Mouse (Mus musculus): ENCODE results near the gene Ltbp4. TPM values are rescaled to one million over a fixed set of nuclear protein-coding genes. Genes with fewer than 3 reads are reported as not detected.
A peak's percentile ranks its signal among the peaks of the same experiment; 100 is the strongest.

The Ltbp4 gene
- total RNA-seq, 1 experiment from 2014 or later = not detected

- ATAC-seq (replicated peaks; ENCODE audit: insufficient number of reproducible peaks, low FRiP score, low TSS enrichment, poor library complexity, severe bottlenecking) = no peak
These were observed 28.5 kb downstream of the Ltbp4 start for GRCm38 (mm10) chr7:27308821-27309549.

GRCm38 (mm10) chr7:27307551-27307950, 29.9 kb downstream of the Ltbp4 start:
- ATAC-seq (replicated peaks; ENCODE audit: insufficient number of reproducible peaks, low FRiP score, low TSS enrichment, poor library complexity, severe bottlenecking) = no peak

GRCm38 (mm10) chr7:27306161-27307160, 31.0 kb downstream of the Ltbp4 start:
- ATAC-seq (replicated peaks; ENCODE audit: insufficient number of reproducible peaks, low FRiP score, low TSS enrichment, poor library complexity, severe bottlenecking) = no peak

GRCm38 (mm10) chr7:27305091-27305730, 32.3 kb downstream of the Ltbp4 start:
- no peak for ATAC-seq (replicated peaks; ENCODE audit: insufficient number of reproducible peaks, low FRiP score, low TSS enrichment, poor library complexity, severe bottlenecking)

GRCm38 (mm10) chr7:27302172-27302571, 35.3 kb downstream of the Ltbp4 start:
- ATAC-seq (replicated peaks; ENCODE audit: insufficient number of reproducible peaks, low FRiP score, low TSS enrichment, poor library complexity, severe bottlenecking) = peak; percentile 68; the same call in 1 of the 2 replicates

GRCm38 (mm10) chr7:27300801-27301200, 36.7 kb downstream of the Ltbp4 start:
- ATAC-seq (replicated peaks; ENCODE audit: insufficient number of reproducible peaks, low FRiP score, low TSS enrichment, poor library complexity, severe bottlenecking) = no peak

- no peak for ATAC-seq (replicated peaks; ENCODE audit: insufficient number of reproducible peaks, low FRiP score, low TSS enrichment, poor library complexity, severe bottlenecking)
These were observed 37.1 kb downstream of the Ltbp4 start for GRCm38 (mm10) chr7:27300351-27300750.

- no peak for ATAC-seq (replicated peaks; ENCODE audit: insufficient number of reproducible peaks, low FRiP score, low TSS enrichment, poor library complexity, severe bottlenecking)
These were observed 38.7 kb downstream of the Ltbp4 start for GRCm38 (mm10) chr7:27298816-27299215.

GRCm38 (mm10) chr7:27298033-27298610, 39.4 kb downstream of the Ltbp4 start:
- ATAC-seq (replicated peaks; ENCODE audit: insufficient number of reproducible peaks, low FRiP score, low TSS enrichment, poor library complexity, severe bottlenecking) = no peak

- no peak for ATAC-seq (replicated peaks; ENCODE audit: insufficient number of reproducible peaks, low FRiP score, low TSS enrichment, poor library complexity, severe bottlenecking)
These were observed 41.0 kb downstream of the Ltbp4 start for GRCm38 (mm10) chr7:27296518-27296917.

- ATAC-seq (replicated peaks; ENCODE audit: insufficient number of reproducible peaks, low FRiP score, low TSS enrichment, poor library complexity, severe bottlenecking) = no peak
These were observed 41.5 kb downstream of the Ltbp4 start for GRCm38 (mm10) chr7:27295956-27296355.

- no peak for ATAC-seq (replicated peaks; ENCODE audit: insufficient number of reproducible peaks, low FRiP score, low TSS enrichment, poor library complexity, severe bottlenecking)
These were observed 45.6 kb downstream of the Ltbp4 start for GRCm38 (mm10) chr7:27291795-27292466.

GRCm38 (mm10) chr7:27290555-27290954, 46.9 kb downstream of the Ltbp4 start:
- ATAC-seq (replicated peaks; ENCODE audit: insufficient number of reproducible peaks, low FRiP score, low TSS enrichment, poor library complexity, severe bottlenecking) = no peak

GRCm38 (mm10) chr7:27288732-27289131, 48.8 kb downstream of the Ltbp4 start:
- no peak for ATAC-seq (replicated peaks; ENCODE audit: insufficient number of reproducible peaks, low FRiP score, low TSS enrichment, poor library complexity, severe bottlenecking)

- ATAC-seq (replicated peaks; ENCODE audit: insufficient number of reproducible peaks, low FRiP score, low TSS enrichment, poor library complexity, severe bottlenecking) = no peak
These were observed 51.8 kb downstream of the Ltbp4 start for GRCm38 (mm10) chr7:27285698-27286066.

GRCm38 (mm10) chr7:27284865-27285697, 52.4 kb downstream of the Ltbp4 start:
- ATAC-seq (replicated peaks; ENCODE audit: insufficient number of reproducible peaks, low FRiP score, low TSS enrichment, poor library complexity, severe bottlenecking) = 0 out of 2 replicates have a peak, but pooled peaks have one; percentile 37

GRCm38 (mm10) chr7:27282225-27282624, 55.3 kb downstream of the Ltbp4 start:
- ATAC-seq (replicated peaks; ENCODE audit: insufficient number of reproducible peaks, low FRiP score, low TSS enrichment, poor library complexity, severe bottlenecking) = no peak

Data from monocyte, adult 5-6 weeks (primary cell).